In genomic region chr5:3494452-3495187, GRCm38 (mm10) we compare ENCODE assay signal across 13 mouse cellular contexts. TPM values are rescaled to one million over a fixed set of nuclear protein-coding genes. Genes with fewer than 3 reads are reported as not detected.
DNase-seq lines count a peak whose midpoint lies in the region; ATAC-seq and TF ChIP-seq lines count a peak whose summit lies in the region.
"Had no signal": no experiment of that assay in that cellular context is flagged by ENCODE, and none has a peak within 500 bp of the region (broad histone marks: within the 10 kb centered on the region; RNA-seq: fewer than 3 reads in every experiment).

No protein-coding gene starts in this region.

- peaks cover 39 to 44% of the 10 kb centered on the region in 2 experiments for H3K36me3 ChIP-seq in MEL (ENCODE audit: control insufficient read depth in 1 of 2, insufficient read depth in 2 of 2, low read length in 2 of 2)
- peaks cover 19% of the 10 kb centered on the region for H3K36me3 ChIP-seq in liver, embryonic 12.5 days
- no peaks in the 10 kb centered on the region for H3K36me3 ChIP-seq in stomach, postnatal 0 days (ENCODE audit: control insufficient read depth, insufficient read depth, low read length)
- H3K36me3 ChIP-seq: hindbrain, embryonic 12.5 days had no signal

- 65% methylated on average over 8 of the region's 8 CpGs for WGBS in liver, embryonic 12.5 days (ENCODE audit: insufficient replicate concordance)
- 71% methylated on average over 8 of the region's 8 CpGs for WGBS in stomach, postnatal 0 days

- ATAC-seq in liver, embryonic 12.5 days: peak; percentile 44; the same call in 1 of the 2 replicates
- peak; percentile 67; the same call in 1 of the 2 replicates for ATAC-seq in stomach, postnatal 0 days (ENCODE audit: low FRiP score, low TSS enrichment)

- peak; percentile 42 for DNase-seq in lung, postnatal 36 days
- DNase-seq in lung, postnatal 14 days: no peak
- DNase-seq in MEL (ENCODE audit: low read depth, low spot score): peak; percentile 74
- no peak for DNase-seq in stomach, postnatal 0 days (ENCODE audit: low spot score)
- no peak for DNase-seq in right cerebral cortex, postnatal 4 days
- no peak for DNase-seq in frontal cortex, postnatal 25 days (ENCODE audit: low spot score in 2 of 2)
- DNase-seq: cerebellum, postnatal 10 days had no signal

- no peak for TF ChIP-seq CTCF in MEL (IDR thresholded peaks at IDR 0.05 in 2 of 3, conservative IDR thresholded peaks at IDR 0.05 in 1 of 3; ENCODE audit: control insufficient read depth in 1 of 3, insufficient read depth in 1 of 3, low read depth in 2 of 3, low read length in 3 of 3, poor library complexity in 1 of 3, severe bottlenecking in 1 of 3)
- TF ChIP-seq CTCF in stomach, postnatal 0 days (IDR thresholded peaks at IDR 0.05; ENCODE audit: low read depth): no peak

- peak in 1 of 2 experiments; percentile 35; a peak in 1 of 4 replicates for TF ChIP-seq POLR2A in MEL (IDR thresholded peaks at IDR 0.05; ENCODE audit: control insufficient read depth in 1 of 2, insufficient read depth in 1 of 2, low read depth in 1 of 2, low read length in 2 of 2, poor library complexity in 1 of 2)

- TF ChIP-seq RAD21 in MEL (IDR thresholded peaks at IDR 0.05; ENCODE audit: low read depth, low read length): no peak

- no peak overlapping the region for H3K9ac ChIP-seq in MEL (ENCODE audit: control insufficient read depth, low read depth, low read length, poor library complexity, severe bottlenecking)
- H3K9ac ChIP-seq in liver, embryonic 12.5 days: no peak overlapping the region
- no peak overlapping the region for H3K9ac ChIP-seq in stomach, postnatal 0 days (ENCODE audit: low read length)
- H3K9ac ChIP-seq: hindbrain, embryonic 12.5 days; liver, embryonic 14.5 days had no signal

- H3K79me2 ChIP-seq in MEL (ENCODE audit: control insufficient read depth, insufficient read depth, low read length, poor library complexity): peaks cover 14% of the 10 kb centered on the region

- no peak overlapping the region for H3K4me3 ChIP-seq in MEL (ENCODE audit: control insufficient read depth in 1 of 2, insufficient read depth in 1 of 2, low read depth in 2 of 2, low read length in 2 of 2)
- H3K4me3 ChIP-seq in liver, embryonic 12.5 days: no peak overlapping the region
- no peak overlapping the region for H3K4me3 ChIP-seq in stomach, postnatal 0 days (ENCODE audit: low read depth, low read length)
- H3K4me3 ChIP-seq: erythroblast, embryonic 14.5 days; hindbrain, embryonic 12.5 days; left cerebral cortex, adult 2 months had no signal

- 0 out of 4 replicates have a peak, but pooled peaks have one; percentile 24 to 38 for TF ChIP-seq EP300 in MEL (IDR thresholded peaks at IDR 0.05; ENCODE audit: low read depth in 1 of 2, low read length in 2 of 2)
- TF ChIP-seq EP300 in stomach, postnatal 0 days (optimal IDR thresholded peaks at IDR 0.05): no peak

- H3K4me1 ChIP-seq in MEL (ENCODE audit: control insufficient read depth in 1 of 2, insufficient read depth in 2 of 2, low read length in 2 of 2): peaks cover 30 to 39% of the 10 kb centered on the region in 2 experiments
- H3K4me1 ChIP-seq in liver, embryonic 12.5 days: peaks cover 30% of the 10 kb centered on the region
- no peaks in the 10 kb centered on the region for H3K4me1 ChIP-seq in stomach, postnatal 0 days (replicated peaks; ENCODE audit: control insufficient read depth, insufficient read depth)
- H3K4me1 ChIP-seq: hindbrain, embryonic 12.5 days had no signal

- no peaks in the 10 kb centered on the region for H3K27me3 ChIP-seq in MEL (ENCODE audit: control insufficient read depth in 1 of 2, insufficient read depth in 2 of 2, low read length in 2 of 2)
- H3K27me3 ChIP-seq in liver, embryonic 12.5 days (replicated peaks): no peaks in the 10 kb centered on the region
- no peaks in the 10 kb centered on the region for H3K27me3 ChIP-seq in stomach, postnatal 0 days (ENCODE audit: control insufficient read depth, insufficient read depth, low read length)
- H3K27me3 ChIP-seq: hindbrain, embryonic 12.5 days had no signal

- H3K9me3 ChIP-seq in MEL (replicated peaks; ENCODE audit: insufficient read depth, low read length): no peaks in the 10 kb centered on the region
- no peaks in the 10 kb centered on the region for H3K9me3 ChIP-seq in liver, embryonic 12.5 days (replicated peaks)
- no peaks in the 10 kb centered on the region for H3K9me3 ChIP-seq in stomach, postnatal 0 days (ENCODE audit: control insufficient read depth, low read length)
- H3K9me3 ChIP-seq: hindbrain, embryonic 12.5 days had no signal

- H3K4me2 ChIP-seq in liver, embryonic 12.5 days: no peak overlapping the region
- H3K4me2 ChIP-seq in stomach, postnatal 0 days (replicated peaks; ENCODE audit: low read depth): no peak overlapping the region
- H3K4me2 ChIP-seq: hindbrain, embryonic 12.5 days had no signal

- H3K27ac ChIP-seq in MEL (ENCODE audit: control insufficient read depth, low read depth, low read length): peak overlapping the region; percentile 46; the same call in 1 of the 2 replicates
- H3K27ac ChIP-seq in liver, embryonic 12.5 days: no peak overlapping the region
- no peak overlapping the region for H3K27ac ChIP-seq in stomach, postnatal 0 days (replicated peaks)
- H3K27ac ChIP-seq: hindbrain, embryonic 12.5 days; kidney, postnatal 0 days; left cerebral cortex, adult 2 months; liver, embryonic 14.5 days had no signal

TF ChIP-seq in MEL, 35 proteins besides CTCF, POLR2A, EP300 and RAD21:
- 0 out of 2 replicates have a peak, but pooled peaks have one; percentile 27 for TF ChIP-seq ELF1 (IDR thresholded peaks at IDR 0.05; ENCODE audit: low read depth, low read length)
- no peak for TF ChIP-seq TBP (IDR thresholded peaks at IDR 0.05; ENCODE audit: low read depth, low read length)
- TF ChIP-seq GATA1 (IDR thresholded peaks at IDR 0.05; ENCODE audit: low read depth, low read length): no peak
- no peak for TF ChIP-seq ZNF384 (IDR thresholded peaks at IDR 0.05; ENCODE audit: low read depth, low read length)
- no peak for TF ChIP-seq MAZ (IDR thresholded peaks at IDR 0.05; ENCODE audit: low read depth, low read length)
- no peak for TF ChIP-seq MAFK (IDR thresholded peaks at IDR 0.05; ENCODE audit: borderline replicate concordance, low read depth, low read length)
- no peak for TF ChIP-seq SMC3 (IDR thresholded peaks at IDR 0.05; ENCODE audit: low read depth, low read length)
- peak; percentile 65 for TF ChIP-seq ETS1 (IDR thresholded peaks at IDR 0.05; ENCODE audit: low read depth, low read length)
- TF ChIP-seq MAX (IDR thresholded peaks at IDR 0.05; ENCODE audit: low read length): peak; percentile 35; the same call in 1 of the 2 replicates
- TF ChIP-seq POLR2AphosphoS5 (IDR thresholded peaks at IDR 0.05; ENCODE audit: borderline replicate concordance, low read depth, low read length): no peak
- no peak for TF ChIP-seq UBTF (IDR thresholded peaks at IDR 0.05; ENCODE audit: borderline replicate concordance, insufficient read depth, low read depth, low read length)
- TF ChIP-seq ZMIZ1 (IDR thresholded peaks at IDR 0.05; ENCODE audit: low read depth, low read length): 0 out of 2 replicates have a peak, but pooled peaks have one; percentile 11
- 0 out of 2 replicates have a peak, but pooled peaks have one; percentile 47 for TF ChIP-seq CHD1 (IDR thresholded peaks at IDR 0.05; ENCODE audit: low read depth, low read length)
- TF ChIP-seq TCF12 (IDR thresholded peaks at IDR 0.05; ENCODE audit: low read depth, low read length): no peak
- no peak for TF ChIP-seq TAL1 (IDR thresholded peaks at IDR 0.05; ENCODE audit: low read length)
- 0 out of 2 replicates have a peak, but pooled peaks have one; percentile 3 for TF ChIP-seq NELFE (IDR thresholded peaks at IDR 0.05; ENCODE audit: low read depth, low read length)
- no peak for TF ChIP-seq HCFC1 (IDR thresholded peaks at IDR 0.05; ENCODE audit: low read depth, low read length)
- no peak for TF ChIP-seq BHLHE40 (IDR thresholded peaks at IDR 0.05; ENCODE audit: borderline replicate concordance, low read depth, low read length)
- TF ChIP-seq JUND (IDR thresholded peaks at IDR 0.05; ENCODE audit: low read depth, low read length): peak; percentile 67; the same call in 1 of the 2 replicates
- TF ChIP-seq ZKSCAN1 (IDR thresholded peaks at IDR 0.05; ENCODE audit: low read depth, low read length): no peak
- no peak for TF ChIP-seq USF1 (IDR thresholded peaks at IDR 0.05; ENCODE audit: low read depth, low read length)
- no peak for TF ChIP-seq CHD2 (IDR thresholded peaks at IDR 0.05; ENCODE audit: low read length)
- no peak for TF ChIP-seq ZC3H11A (IDR thresholded peaks at IDR 0.05; ENCODE audit: low read depth, low read length)
- TF ChIP-seq POLR2AphosphoS2 (IDR thresholded peaks at IDR 0.05; ENCODE audit: low read length): peak; percentile 62
- no peak for TF ChIP-seq MYB (IDR thresholded peaks at IDR 0.05; ENCODE audit: low read depth, low read length)
- TF ChIP-seq MEF2A (IDR thresholded peaks at IDR 0.05; ENCODE audit: extremely low read depth, insufficient replicate concordance, low read depth, low read length, poor library complexity, severe bottlenecking): no peak

RNA-seq across cellular contexts. Expression of gene Fam133b, which starts 49.0 kb away (rescaled TPM):
- total RNA-seq in MEL (2012; rRNA removed): 36.2 and 39.4 TPM in 2 replicates
- polyA plus RNA-seq in MEL (2012; ENCODE audit: insufficient read depth in 1 of 2, insufficient read length in 2 of 2, low read depth in 1 of 2, low replicate concordance in 2 of 2, missing spikeins in 1 of 2): 10 to 100 TPM in 1 of 2 experiments, not detected in 1; 56.0 TPM
- 16.1 and 17.4 TPM in 2 replicates for polyA plus RNA-seq in liver, embryonic 12.5 days (2016; fragmentation: Nextera tagmentation; extraction: Ambion mirVana)
- polyA plus RNA-seq in stomach, postnatal 0 days (2015; fragmentation: Nextera tagmentation; extraction: Ambion mirVana): 14.7 and 16.4 TPM in 2 replicates

Comparison
In these comparisons a context has a peak if more than half of its experiments do, and no peak if none do; other contexts are left out.
1. DNase-seq: peak in lung, postnatal 36 days (single experiment) and MEL (single experiment); none in lung, postnatal 14 days (single experiment), stomach, postnatal 0 days (single experiment), right cerebral cortex, postnatal 4 days (single experiment) and frontal cortex, postnatal 25 days (0 of 2).